Mouse (Mus musculus): ENCODE data around the gene Gmpr2. TPM values are rescaled to one million over a fixed set of nuclear protein-coding genes. Genes with fewer than 3 reads are reported as not detected.

Gmpr2 gene
- polyA plus RNA-seq, 1 experiment, result 26.7 TPM

DNA sequence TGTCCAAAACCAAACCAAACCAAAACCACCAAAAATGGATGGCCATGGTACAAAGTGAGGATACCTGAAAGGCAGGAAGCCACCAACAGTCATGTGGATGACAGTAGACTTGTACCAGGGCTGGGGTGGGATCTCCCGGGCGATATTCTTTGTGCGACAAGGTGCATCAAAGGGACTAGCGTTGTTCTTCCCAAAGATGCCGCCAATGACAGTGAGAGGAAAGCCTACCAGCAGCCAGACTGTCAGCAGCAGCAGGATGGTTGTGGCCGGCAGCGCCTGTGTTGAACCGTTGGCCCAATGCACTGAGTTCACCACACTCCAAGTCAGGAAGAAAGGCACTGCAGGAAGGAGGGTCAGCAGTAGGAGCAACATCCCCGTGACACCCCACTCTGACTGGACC, 33.9 kb upstream of the Gmpr2 start, which contains the start of gene Gm49378:
TSS of gene Gm49378 (minus strand) at position 101 of the 400 bp plus-strand sequence.
- Histone ChIP-seq H3K27me3 (ENCODE audit: control insufficient read depth, insufficient read depth, low read length, poor library complexity, severe bottlenecking) (no peaks in the 10 kb centered on the region), H3K9ac (ENCODE audit: low read depth, poor library complexity, severe bottlenecking) (no peak within 1 kb of the TSS), H3K36me3 (ENCODE audit: control insufficient read depth, insufficient read depth, low read length, poor library complexity, severe bottlenecking) (peaks cover 11% of the 10 kb centered on the region), H3K4me1 (ENCODE audit: control insufficient read depth, insufficient read depth, low read length) (peaks cover 4% of the 10 kb centered on the region), H3K4me3 (ENCODE audit: low read depth, low read length) (no peak within 1 kb of the TSS), H3K27ac (ENCODE audit: insufficient read depth, low read length) (no peak within 1 kb of the TSS), H3K9me3 (replicated peaks; ENCODE audit: control insufficient read depth, insufficient read depth, low read length, poor library complexity, severe bottlenecking) (no peaks in the 10 kb centered on the region)
- TF ChIP-seq EP300 (IDR thresholded peaks at IDR 0.05; ENCODE audit: insufficient read depth, low read depth, low read length), result no peak
- no peak for TF ChIP-seq CTCF (IDR thresholded peaks at IDR 0.05; ENCODE audit: low read depth, low read length)
- no peak for TF ChIP-seq POLR2A (IDR thresholded peaks at IDR 0.05; ENCODE audit: insufficient read depth, low read length)

DNA sequence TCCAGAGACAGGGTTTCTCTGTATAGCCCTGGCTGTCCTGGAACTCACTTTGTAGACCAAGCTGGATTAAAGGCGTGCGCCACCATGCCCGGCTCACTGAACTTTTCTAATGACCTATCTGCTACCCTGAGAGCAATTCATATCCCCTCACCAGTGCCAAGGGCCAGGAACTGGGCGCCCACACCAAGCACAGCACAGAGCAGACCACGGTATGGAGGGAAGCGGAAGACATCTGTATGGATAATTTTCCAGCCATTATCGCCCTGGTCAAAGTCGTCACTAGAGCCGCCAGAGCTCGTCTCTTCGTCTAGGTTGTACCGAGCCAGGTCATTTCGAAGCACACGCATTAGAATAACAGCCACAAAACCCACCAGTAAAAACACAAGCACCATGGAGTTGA, 30.9 kb upstream of the Gmpr2 start:
- H3K4me3 ChIP-seq (ENCODE audit: low read depth, low read length), result no peak overlapping the region
- peaks cover 3% of the 10 kb centered on the region for H3K36me3 ChIP-seq (ENCODE audit: control insufficient read depth, insufficient read depth, low read length, poor library complexity, severe bottlenecking)
- TF ChIP-seq CTCF (IDR thresholded peaks at IDR 0.05; ENCODE audit: low read depth, low read length) (no peak), POLR2A (IDR thresholded peaks at IDR 0.05; ENCODE audit: insufficient read depth, low read length) (no peak), EP300 (IDR thresholded peaks at IDR 0.05; ENCODE audit: insufficient read depth, low read depth, low read length) (no peak)
- H3K4me1 ChIP-seq (ENCODE audit: control insufficient read depth, insufficient read depth, low read length), result peaks cover 2% of the 10 kb centered on the region
- no peak overlapping the region for H3K27ac ChIP-seq (ENCODE audit: insufficient read depth, low read length)
- no peaks in the 10 kb centered on the region for H3K27me3 ChIP-seq (ENCODE audit: control insufficient read depth, insufficient read depth, low read length, poor library complexity, severe bottlenecking)
- no peak overlapping the region for H3K9ac ChIP-seq (ENCODE audit: low read depth, poor library complexity, severe bottlenecking)
- no peaks in the 10 kb centered on the region for H3K9me3 ChIP-seq (replicated peaks; ENCODE audit: control insufficient read depth, insufficient read depth, low read length, poor library complexity, severe bottlenecking)

DNA sequence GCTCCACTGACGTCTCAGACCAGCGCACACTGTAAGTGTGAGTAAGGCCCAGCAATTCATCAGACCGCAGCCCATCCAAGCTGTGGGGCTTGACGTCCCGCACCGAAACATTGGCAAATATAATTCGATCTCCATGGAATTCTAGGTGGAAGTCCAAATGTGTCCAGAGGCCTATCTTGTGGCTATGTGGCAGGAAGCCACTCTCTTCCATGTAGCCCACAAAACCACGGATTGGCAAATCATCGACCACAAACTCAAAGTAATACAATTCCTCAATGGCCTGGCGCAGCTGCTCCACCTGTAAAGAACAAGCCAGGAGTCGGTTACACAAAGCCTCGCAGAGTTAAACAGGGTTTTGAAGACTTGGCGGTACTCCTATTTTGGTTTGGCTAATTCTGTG, 30.4 kb upstream of the Gmpr2 start:
- TF ChIP-seq POLR2A (IDR thresholded peaks at IDR 0.05; ENCODE audit: insufficient read depth, low read length) (no peak), EP300 (IDR thresholded peaks at IDR 0.05; ENCODE audit: insufficient read depth, low read depth, low read length) (no peak), CTCF (IDR thresholded peaks at IDR 0.05; ENCODE audit: low read depth, low read length) (no peak)
- Histone ChIP-seq H3K36me3 (ENCODE audit: control insufficient read depth, insufficient read depth, low read length, poor library complexity, severe bottlenecking) (peaks cover 3% of the 10 kb centered on the region), H3K27ac (ENCODE audit: insufficient read depth, low read length) (no peak overlapping the region), H3K9me3 (replicated peaks; ENCODE audit: control insufficient read depth, insufficient read depth, low read length, poor library complexity, severe bottlenecking) (no peaks in the 10 kb centered on the region), H3K4me1 (ENCODE audit: control insufficient read depth, insufficient read depth, low read length) (peaks cover 2% of the 10 kb centered on the region), H3K27me3 (ENCODE audit: control insufficient read depth, insufficient read depth, low read length, poor library complexity, severe bottlenecking) (no peaks in the 10 kb centered on the region), H3K4me3 (ENCODE audit: low read depth, low read length) (no peak overlapping the region), H3K9ac (ENCODE audit: low read depth, poor library complexity, severe bottlenecking) (no peak overlapping the region)

DNA sequence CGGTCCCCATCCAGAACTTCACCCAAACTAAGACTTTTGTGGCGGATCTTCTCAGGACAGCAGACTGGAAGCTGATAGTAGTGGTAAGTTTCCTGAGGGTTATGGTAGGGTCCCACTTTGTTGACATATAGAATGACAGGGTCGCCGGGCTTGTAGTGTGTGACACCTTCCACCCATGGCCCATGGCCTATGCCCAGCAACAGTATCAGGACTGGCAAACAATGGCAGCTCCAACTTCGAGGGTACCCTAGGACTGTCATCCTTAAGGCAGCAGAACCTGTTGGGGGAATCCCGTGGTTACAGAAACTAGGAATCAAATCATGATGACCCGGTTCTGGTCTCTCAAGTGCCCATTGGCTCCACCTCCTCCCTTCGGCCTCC, 29.1 kb upstream of the Gmpr2 start:
- H3K27ac ChIP-seq (ENCODE audit: insufficient read depth, low read length), result no peak overlapping the region
- H3K36me3 ChIP-seq (ENCODE audit: control insufficient read depth, insufficient read depth, low read length, poor library complexity, severe bottlenecking), result peaks cover 3% of the 10 kb centered on the region
- H3K4me3 ChIP-seq (ENCODE audit: low read depth, low read length), result peak overlapping the region; percentile 84
- H3K4me1 ChIP-seq (ENCODE audit: control insufficient read depth, insufficient read depth, low read length), result peaks cover 2% of the 10 kb centered on the region
- no peaks in the 10 kb centered on the region for H3K27me3 ChIP-seq (ENCODE audit: control insufficient read depth, insufficient read depth, low read length, poor library complexity, severe bottlenecking)
- no peak for TF ChIP-seq POLR2A (IDR thresholded peaks at IDR 0.05; ENCODE audit: insufficient read depth, low read length)
- no peak for TF ChIP-seq CTCF (IDR thresholded peaks at IDR 0.05; ENCODE audit: low read depth, low read length)
- peak overlapping the region; percentile 91 for H3K9ac ChIP-seq (ENCODE audit: low read depth, poor library complexity, severe bottlenecking)
- no peaks in the 10 kb centered on the region for H3K9me3 ChIP-seq (replicated peaks; ENCODE audit: control insufficient read depth, insufficient read depth, low read length, poor library complexity, severe bottlenecking)

DNA sequence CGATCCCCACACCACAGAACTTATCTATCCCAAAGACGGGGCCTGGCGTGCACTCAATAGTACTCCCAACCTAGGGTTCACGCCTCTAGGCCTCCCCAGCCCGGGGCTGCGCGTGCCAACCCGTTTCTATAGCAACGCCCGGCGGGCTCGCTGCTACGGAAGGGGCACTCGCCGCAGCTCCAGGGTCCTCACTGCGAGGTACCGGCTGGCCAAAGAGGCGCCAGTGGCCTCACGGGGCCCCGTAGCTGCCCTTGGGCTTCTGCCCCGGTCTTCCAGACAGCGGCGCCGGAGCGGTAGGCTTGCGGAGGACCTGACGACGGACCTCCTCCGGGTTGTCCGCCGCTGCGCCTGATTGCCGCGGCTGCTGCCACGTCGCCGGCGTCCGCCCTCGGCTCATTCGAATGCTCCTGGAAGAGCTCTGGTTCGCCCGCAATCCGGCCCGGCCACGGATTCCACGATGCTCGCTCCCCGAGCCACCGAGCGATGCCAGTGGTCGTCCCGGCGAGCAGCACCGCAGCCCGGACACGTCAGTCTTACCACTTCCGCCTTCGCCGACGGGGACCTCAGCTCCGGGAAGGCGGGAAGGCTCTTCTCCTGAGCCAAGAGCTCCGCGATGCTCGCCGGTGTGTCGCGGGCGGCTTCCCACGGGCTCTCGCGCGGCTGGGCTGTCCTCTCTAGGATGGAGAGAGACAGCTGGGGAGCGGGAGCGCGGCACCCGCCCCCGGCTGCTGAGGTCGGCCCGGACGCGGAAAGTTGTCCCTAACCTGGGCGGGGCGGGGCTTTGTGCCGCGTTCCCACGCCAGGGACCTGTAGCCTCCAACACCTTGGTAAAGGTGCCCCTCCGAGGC, 28.5 kb upstream of the Gmpr2 start, which contains the start of gene Tm9sf1:
TSS of gene Tm9sf1 (minus strand) at position 747 of the 848 bp plus-strand sequence.
- TF ChIP-seq EP300 (IDR thresholded peaks at IDR 0.05; ENCODE audit: insufficient read depth, low read depth, low read length), result no peak
- peak; percentile 13 for TF ChIP-seq POLR2A (IDR thresholded peaks at IDR 0.05; ENCODE audit: insufficient read depth, low read length)
- no peaks in the 10 kb centered on the region for H3K9me3 ChIP-seq (replicated peaks; ENCODE audit: control insufficient read depth, insufficient read depth, low read length, poor library complexity, severe bottlenecking)
- H3K4me3 ChIP-seq (ENCODE audit: low read depth, low read length), result peak within 1 kb of the TSS; percentile 84
- peak within 1 kb of the TSS; percentile 91 for H3K9ac ChIP-seq (ENCODE audit: low read depth, poor library complexity, severe bottlenecking)
- no peaks in the 10 kb centered on the region for H3K27me3 ChIP-seq (ENCODE audit: control insufficient read depth, insufficient read depth, low read length, poor library complexity, severe bottlenecking)
- peaks cover 2% of the 10 kb centered on the region for H3K4me1 ChIP-seq (ENCODE audit: control insufficient read depth, insufficient read depth, low read length)
- no peak within 1 kb of the TSS for H3K27ac ChIP-seq (ENCODE audit: insufficient read depth, low read length)
- H3K36me3 ChIP-seq (ENCODE audit: control insufficient read depth, insufficient read depth, low read length, poor library complexity, severe bottlenecking), result peaks cover 3% of the 10 kb centered on the region

DNA sequence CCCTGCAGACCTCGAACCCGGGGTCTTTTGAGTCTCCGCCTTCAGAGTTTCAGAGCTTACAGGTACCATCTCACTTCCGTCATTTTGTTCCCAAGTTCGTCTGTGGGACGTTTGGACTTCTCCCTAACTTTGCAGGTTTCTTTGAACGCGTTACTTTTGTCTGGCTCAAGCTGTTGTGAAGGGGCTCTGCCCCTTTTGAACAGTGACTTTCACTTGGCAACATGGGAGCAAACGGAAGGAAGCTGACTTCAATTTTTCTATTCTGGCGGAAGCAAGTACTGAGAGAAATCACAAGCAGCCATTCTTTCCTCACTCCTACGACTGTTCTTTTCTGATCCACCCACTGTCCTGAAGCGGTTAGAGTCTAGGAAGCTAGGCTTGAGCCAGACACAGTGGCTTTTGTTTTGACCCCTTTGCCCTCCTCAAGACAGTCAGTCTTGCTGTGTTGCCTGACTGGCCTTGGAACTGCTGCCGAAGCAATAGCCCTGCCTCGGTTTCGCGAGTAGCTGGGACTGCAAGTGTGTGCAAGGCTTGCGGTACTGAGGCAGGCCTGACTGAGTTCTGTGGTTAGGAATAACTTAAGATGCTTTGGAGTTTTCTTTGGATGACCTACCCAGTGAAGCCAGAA, 27.4 kb upstream of the Gmpr2 start:
- H3K9me3 ChIP-seq (replicated peaks; ENCODE audit: control insufficient read depth, insufficient read depth, low read length, poor library complexity, severe bottlenecking), result no peaks in the 10 kb centered on the region
- no peaks in the 10 kb centered on the region for H3K27me3 ChIP-seq (ENCODE audit: control insufficient read depth, insufficient read depth, low read length, poor library complexity, severe bottlenecking)
- H3K36me3 ChIP-seq (ENCODE audit: control insufficient read depth, insufficient read depth, low read length, poor library complexity, severe bottlenecking), result peaks cover 3% of the 10 kb centered on the region
- H3K9ac ChIP-seq (ENCODE audit: low read depth, poor library complexity, severe bottlenecking), result peak overlapping the region; percentile 91
- H3K4me1 ChIP-seq (ENCODE audit: control insufficient read depth, insufficient read depth, low read length), result peaks cover 2% of the 10 kb centered on the region
- TF ChIP-seq EP300 (IDR thresholded peaks at IDR 0.05; ENCODE audit: insufficient read depth, low read depth, low read length) (no peak), POLR2A (IDR thresholded peaks at IDR 0.05; ENCODE audit: insufficient read depth, low read length) (no peak), CTCF (IDR thresholded peaks at IDR 0.05; ENCODE audit: low read depth, low read length) (no peak)
- no peak overlapping the region for H3K27ac ChIP-seq (ENCODE audit: insufficient read depth, low read length)
- peak overlapping the region; percentile 84 for H3K4me3 ChIP-seq (ENCODE audit: low read depth, low read length)
